Mouse (Mus musculus) ES-Bruce4 (cell line): ENCODE data around the gene Klhdc1. TPM values are rescaled to one million over a fixed set of nuclear protein-coding genes. Genes with fewer than 3 reads are reported as not detected.

Source experiments
- H3K27ac ChIP-seq: 2 replicates; pipeline ENCODE4 v1.5.1; 2012; ENCODE audit warnings: low read length, inconsistent platforms; ENCODE audit not compliant: insufficient read depth
- H3K27me3 ChIP-seq: 2 replicates; pipeline ENCODE4 v1.6.1; 2012; ENCODE audit warnings: mild to moderate bottlenecking, low read length, inconsistent platforms; ENCODE audit not compliant: control insufficient read depth, poor library complexity, insufficient read depth, severe bottlenecking
- H3K36me3 ChIP-seq: 2 replicates; pipeline ENCODE4 v1.6.1; 2012; ENCODE audit warnings: inconsistent platforms, mild to moderate bottlenecking, low read length, moderate library complexity; ENCODE audit not compliant: control insufficient read depth, poor library complexity, insufficient read depth, severe bottlenecking
- H3K4me1 ChIP-seq: one replicate; pipeline ENCODE4 v1.8.1; 2011; ENCODE audit warnings: low read length; ENCODE audit not compliant: control insufficient read depth, insufficient read depth
- H3K4me3 ChIP-seq: 2 replicates; pipeline ENCODE4 v1.5.1; 2011; ENCODE audit warnings: low read depth, mild to moderate bottlenecking, low read length
- H3K9ac ChIP-seq: 2 replicates; pipeline ENCODE4 v1.6.1; 2012; ENCODE audit warnings: low read depth, mild to moderate bottlenecking, inconsistent platforms; ENCODE audit not compliant: poor library complexity, severe bottlenecking
- H3K9me3 ChIP-seq: replicated peaks from 2 replicates; pipeline ENCODE4 v1.6.1; 2012; ENCODE audit warnings: mild to moderate bottlenecking, low read length, inconsistent platforms; ENCODE audit not compliant: control insufficient read depth, poor library complexity, insufficient read depth, severe bottlenecking
- CTCF ChIP-seq: IDR thresholded peaks from one replicate; pipeline ENCODE4 v1.8.1; 2011; ENCODE audit warnings: low read depth, low read length
- EP300 ChIP-seq: IDR thresholded peaks from 2 replicates; pipeline ENCODE4 v1.6.1; 2011; ENCODE audit warnings: low read depth, low read length; ENCODE audit not compliant: insufficient read depth
- POLR2A ChIP-seq: IDR thresholded peaks from one replicate; pipeline ENCODE4 v1.8.1; 2011; ENCODE audit warnings: low read length; ENCODE audit not compliant: insufficient read depth
- polyA plus RNA-seq: library from polyadenylated mRNA; stranded (reverse); fragments of >200 nt; gene quantifications from 2 replicates; pipeline ENCODE4 v1.2.4, GENCODE M21; 2011; ENCODE audit warnings: low read depth; ENCODE audit not compliant: missing spikeins, insufficient read depth, insufficient read length

The Klhdc1 gene
- polyA plus RNA-seq, 1 experiment = 2.0 TPM

DNA sequence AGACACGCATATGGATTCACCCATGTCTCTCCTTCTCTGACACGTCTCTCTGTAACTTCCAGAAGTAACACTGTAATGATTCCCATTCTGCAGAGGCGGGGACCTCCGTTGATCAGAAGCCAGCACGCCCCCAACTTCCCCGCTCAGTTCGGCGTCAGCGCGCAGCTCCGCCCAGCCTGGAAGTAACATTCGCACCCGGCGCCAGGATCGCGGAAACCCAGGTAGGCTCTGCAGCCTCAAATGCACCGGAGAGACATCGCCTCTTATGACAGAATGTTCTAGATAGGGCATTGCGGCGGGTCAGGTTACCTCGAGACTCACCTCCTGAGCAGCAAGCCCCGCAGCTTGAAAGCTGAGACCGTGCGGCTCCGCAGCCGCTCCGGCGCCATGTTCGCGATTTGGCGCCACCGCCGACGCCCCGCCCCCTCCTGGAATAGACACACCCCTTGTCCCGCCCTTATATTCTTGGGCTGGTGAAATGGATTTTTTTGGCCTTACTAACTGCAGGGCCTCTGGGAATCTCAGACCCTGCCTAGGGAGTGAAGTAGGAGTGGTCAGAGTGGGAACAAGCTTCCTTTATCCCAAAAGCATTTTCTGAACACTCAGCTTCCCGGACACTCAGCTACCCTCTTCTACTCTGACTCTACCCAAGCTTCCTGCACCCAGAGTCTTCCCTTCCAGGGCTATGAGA lies 13.1 kb upstream of the Klhdc1 start, which contains the start of gene Pole2:
Gene Pole2, minus strand, starts transcription at position 420 of the 691 bp plus-strand sequence.
- H3K27ac ChIP-seq = peak within 1 kb of the TSS; percentile 74
- TF ChIP-seq CTCF = no peak
- peak; percentile 50 for TF ChIP-seq POLR2A
- H3K27me3 ChIP-seq = no peaks in the 10 kb centered on the region
- H3K9ac ChIP-seq = peak within 1 kb of the TSS; percentile 73
- H3K4me1 ChIP-seq = no peaks in the 10 kb centered on the region
- H3K36me3 ChIP-seq = peaks cover 5% of the 10 kb centered on the region; the same call in 1 of the 2 replicates
- H3K4me3 ChIP-seq = peak within 1 kb of the TSS; percentile 93
- H3K9me3 ChIP-seq = no peaks in the 10 kb centered on the region

DNA sequence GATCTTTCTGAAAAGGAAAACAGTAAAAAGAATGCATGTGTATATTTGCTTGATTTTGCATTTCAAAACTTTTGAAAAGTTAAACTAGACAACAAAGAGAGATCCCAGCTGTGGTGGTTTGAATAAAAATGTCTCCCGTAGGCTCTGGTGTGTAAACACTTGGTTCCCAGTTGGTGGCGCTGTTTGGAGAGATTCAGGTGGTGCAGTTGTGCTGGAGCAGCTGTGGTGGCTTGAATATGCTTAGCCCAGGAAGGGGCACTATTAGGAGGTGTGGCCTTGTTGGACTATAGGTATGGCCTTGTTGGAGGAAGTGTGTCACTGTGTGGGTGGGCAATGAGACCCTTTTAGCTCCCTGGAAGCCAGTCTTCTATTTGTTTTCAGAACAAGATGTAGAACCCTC lies 11.7 kb upstream of the Klhdc1 start:
- Histone ChIP-seq H3K27ac (no peak overlapping the region), H3K9me3 (no peaks in the 10 kb centered on the region), H3K27me3 (no peaks in the 10 kb centered on the region), H3K9ac (no peak overlapping the region), H3K36me3 (0 out of 2 replicates have a peak, but pooled peaks cover 2% of the 10 kb centered on the region), H3K4me1 (no peaks in the 10 kb centered on the region), H3K4me3 (no peak overlapping the region)
- TF ChIP-seq CTCF = peak; percentile 68
- no peak for TF ChIP-seq POLR2A
- no peak for TF ChIP-seq EP300

DNA sequence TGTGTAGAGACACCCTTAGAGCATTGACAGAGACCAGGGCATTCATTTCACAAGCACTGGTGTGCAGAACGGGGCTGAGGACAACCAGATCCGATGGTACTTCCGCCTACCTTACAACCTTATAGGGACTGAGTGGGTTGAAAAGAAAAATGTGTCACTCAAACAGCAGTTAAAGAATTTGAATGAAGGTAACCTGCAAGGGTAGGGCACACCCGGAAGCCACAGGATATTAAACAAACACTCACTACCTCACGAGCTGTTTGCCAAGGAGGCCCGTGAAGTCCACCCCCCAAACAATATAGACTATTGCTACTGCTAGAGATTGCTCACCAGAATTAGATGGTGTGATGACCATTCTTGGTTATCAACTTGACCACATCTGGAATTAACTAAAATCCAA lies 5.2 kb upstream of the Klhdc1 start:
- Histone ChIP-seq H3K9ac (no peak overlapping the region), H3K27ac (no peak overlapping the region), H3K36me3 (no peaks in the 10 kb centered on the region), H3K27me3 (no peaks in the 10 kb centered on the region), H3K4me3 (no peak overlapping the region), H3K9me3 (no peaks in the 10 kb centered on the region), H3K4me1 (no peaks in the 10 kb centered on the region)
- no peak for TF ChIP-seq CTCF
- TF ChIP-seq EP300 = no peak
- no peak for TF ChIP-seq POLR2A

DNA sequence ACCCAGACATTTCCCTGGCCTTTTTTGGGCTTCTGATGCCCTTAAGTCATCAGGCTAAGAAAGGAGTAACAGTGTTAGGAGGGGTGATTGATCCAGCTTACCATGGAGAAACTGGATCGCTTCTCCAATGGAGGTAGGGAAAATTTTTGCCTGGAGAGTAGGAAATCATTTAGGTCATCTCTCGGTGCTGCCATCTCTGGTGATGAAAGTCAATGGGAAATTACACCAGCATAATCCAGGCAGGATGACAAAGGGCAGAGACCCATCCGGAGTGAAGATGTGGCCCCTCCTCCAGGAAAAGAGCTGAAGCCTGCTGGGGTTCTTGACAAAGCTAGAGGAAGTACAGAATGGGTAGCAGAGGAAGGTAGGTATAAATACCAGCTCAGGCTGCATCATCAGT lies 2.7 kb upstream of the Klhdc1 start:
- Histone ChIP-seq H3K27ac (no peak overlapping the region), H3K9me3 (no peaks in the 10 kb centered on the region), H3K27me3 (no peaks in the 10 kb centered on the region), H3K36me3 (no peaks in the 10 kb centered on the region), H3K9ac (no peak overlapping the region), H3K4me1 (no peaks in the 10 kb centered on the region), H3K4me3 (no peak overlapping the region)
- no peak for TF ChIP-seq POLR2A
- TF ChIP-seq CTCF = no peak
- TF ChIP-seq EP300 = no peak

DNA sequence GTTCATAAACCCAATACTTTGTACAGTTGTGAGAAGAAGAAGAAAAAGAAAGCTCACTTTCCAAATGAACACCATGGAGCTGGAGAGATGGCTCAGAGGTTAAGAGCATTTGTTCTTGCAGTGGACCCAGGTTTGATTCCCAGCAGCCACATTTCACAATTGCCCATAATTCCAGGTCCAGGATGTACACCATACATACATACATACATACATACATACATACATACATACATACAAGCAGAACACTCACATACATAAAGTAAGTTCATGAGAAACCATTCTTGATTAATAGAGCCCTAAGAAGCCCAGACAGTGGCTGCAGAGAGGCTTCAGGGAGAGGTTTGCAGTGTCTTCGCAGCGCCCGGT lies 412 bp downstream of the Klhdc1 start:
- Histone ChIP-seq H3K9me3 (no peaks in the 10 kb centered on the region), H3K4me1 (no peaks in the 10 kb centered on the region), H3K27me3 (no peaks in the 10 kb centered on the region), H3K27ac (no peak overlapping the region), H3K36me3 (no peaks in the 10 kb centered on the region), H3K4me3 (peak overlapping the region; percentile 87; the same call in 1 of the 2 replicates), H3K9ac (peak overlapping the region; percentile 72)
- no peak for TF ChIP-seq EP300
- TF ChIP-seq POLR2A = no peak
- TF ChIP-seq CTCF = no peak

DNA sequence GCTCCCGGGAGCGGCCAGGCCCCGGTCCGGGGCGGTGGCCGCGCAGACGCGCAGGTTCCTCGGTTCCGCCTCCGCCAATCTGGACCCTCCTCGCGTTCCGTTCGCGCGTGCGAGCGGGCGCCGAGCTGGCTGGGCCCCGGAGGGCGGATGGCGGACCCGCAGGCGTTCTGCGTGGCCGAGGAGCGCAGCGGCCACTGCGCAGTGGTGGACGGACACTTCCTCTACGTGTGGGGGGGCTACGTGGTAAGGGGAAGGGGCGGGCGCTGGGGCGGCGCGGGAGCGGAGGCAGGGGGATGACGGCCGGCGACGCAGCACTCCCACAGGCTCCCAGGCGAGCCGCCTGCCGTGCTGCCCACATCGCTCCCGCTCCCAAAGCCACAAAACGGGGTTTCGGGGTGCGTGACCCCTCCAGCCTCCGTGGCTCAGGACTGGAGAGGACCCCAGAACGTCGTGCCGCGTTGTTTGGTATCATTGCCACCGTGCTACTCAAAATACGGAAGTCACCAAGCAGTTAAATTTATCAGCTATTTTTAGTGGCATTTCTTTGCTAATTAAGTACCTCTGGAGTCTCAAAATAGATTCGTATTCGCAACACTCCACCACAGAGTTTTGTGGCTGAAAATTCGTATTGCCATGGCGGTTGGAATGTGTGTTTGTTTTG lies 925 bp downstream of the Klhdc1 start:
- H3K4me1 ChIP-seq = no peaks in the 10 kb centered on the region
- no peaks in the 10 kb centered on the region for H3K27me3 ChIP-seq
- no peaks in the 10 kb centered on the region for H3K9me3 ChIP-seq
- H3K4me3 ChIP-seq = peak overlapping the region; percentile 87
- peak overlapping the region; percentile 72 for H3K9ac ChIP-seq
- H3K27ac ChIP-seq = no peak overlapping the region
- H3K36me3 ChIP-seq = no peaks in the 10 kb centered on the region
- TF ChIP-seq POLR2A = peak; percentile 49
- no peak for TF ChIP-seq CTCF
